Mouse (Mus musculus) T-cell, adult 66 days (primary cell): Measurements from ENCODE around the gene Ptcd1. TPM values are rescaled to one million over a fixed set of nuclear protein-coding genes. Genes with fewer than 3 reads are reported as not detected.

Source experiments
- total RNA-seq, 2 experiments: library from RNA; stranded (reverse); gene quantifications; 3 replicates in 1 of 2; 4 replicates in 1 of 2; pipeline ENCODE4 v1.2.4; 2023

Gene Ptcd1
- 10 to 100 TPM; 20.8 to 26.3 TPM for total RNA-seq

GRCm38 (mm10) chr5:145166536-145167305 lies at the start of gene Ptcd1, which contains the start of gene Cpsf4:
Ptcd1 (minus strand) TSS chr5:145167108.
Cpsf4 (plus strand) TSS chr5:145167213.

DNA sequence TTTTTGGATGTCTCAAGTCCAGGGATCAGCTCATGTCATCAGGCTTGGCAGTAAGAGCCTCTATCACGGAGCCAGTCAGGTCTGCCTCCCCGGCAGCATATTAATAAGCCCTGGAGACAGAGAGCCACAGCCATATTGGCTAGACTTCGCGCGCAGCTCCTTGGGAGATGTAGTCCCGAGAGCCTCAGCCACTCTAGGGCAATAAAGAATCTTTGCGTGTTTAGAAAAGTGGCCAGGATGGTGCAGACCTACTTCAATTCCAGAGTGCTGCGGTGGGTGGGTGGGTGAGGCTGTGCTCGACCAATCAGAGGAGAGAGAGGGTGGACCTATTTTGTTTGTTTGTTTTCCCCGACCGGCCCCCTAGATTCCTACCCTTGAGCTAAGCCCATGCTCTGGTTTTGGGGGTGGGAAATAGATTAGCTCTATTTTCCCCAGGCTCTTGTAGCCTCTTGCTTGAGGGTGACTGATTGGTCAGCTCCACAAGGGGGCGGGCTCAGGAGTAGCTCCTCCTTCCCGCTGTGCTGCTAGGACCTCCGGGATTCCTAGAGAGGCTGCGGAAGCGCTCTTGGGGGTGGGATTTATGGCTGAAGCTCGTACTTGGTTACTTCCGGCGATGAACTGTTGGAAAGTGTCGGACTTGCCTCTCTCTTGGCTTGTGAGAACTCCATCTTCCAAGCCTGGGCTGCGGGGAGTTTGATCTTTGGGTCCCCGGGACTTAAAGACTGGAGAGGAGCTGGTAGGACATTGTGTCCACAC lies 37.2 kb upstream of the Ptcd1 start, which contains the start of gene Zkscan5:
Gene Zkscan5 (plus strand): TSS at position 627 of the 756 bp plus-strand sequence.

DNA sequence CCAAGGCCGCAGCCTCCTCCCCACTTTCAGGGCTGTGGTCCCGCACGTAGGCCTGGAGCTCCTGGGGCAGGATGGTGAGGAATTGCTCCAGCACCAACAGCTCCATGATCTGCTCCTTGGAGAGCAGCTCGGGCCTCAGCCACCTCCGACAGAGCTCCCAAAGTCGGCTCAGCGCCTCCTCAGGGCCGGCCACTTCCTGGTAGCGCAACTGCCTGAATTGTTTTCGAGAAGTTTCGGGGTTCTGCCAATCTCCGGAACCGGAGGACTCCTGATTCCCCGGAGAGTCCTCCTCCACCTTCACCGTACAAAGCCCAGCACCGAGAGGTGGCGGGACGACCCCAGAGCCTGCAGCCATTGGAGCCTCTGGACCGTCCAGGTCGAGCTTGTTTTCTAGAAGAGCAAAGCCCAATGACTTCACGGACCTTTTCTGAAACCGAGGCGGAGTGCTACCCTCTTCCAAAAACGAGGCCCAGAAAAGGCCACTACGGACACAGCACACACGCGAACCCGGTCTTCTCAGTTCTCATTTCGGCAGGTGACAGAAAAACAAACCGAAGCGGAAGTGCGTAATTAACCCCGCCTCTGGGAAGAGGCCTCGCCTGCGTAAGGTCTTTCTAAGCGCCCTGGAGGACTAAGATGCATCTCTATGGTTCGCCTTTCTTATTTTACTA lies 34.5 kb upstream of the Ptcd1 start, which contains the start of gene Zkscan14:
Gene Zkscan14 (minus strand): TSS at position 548 of the 671 bp plus-strand sequence.

DNA sequence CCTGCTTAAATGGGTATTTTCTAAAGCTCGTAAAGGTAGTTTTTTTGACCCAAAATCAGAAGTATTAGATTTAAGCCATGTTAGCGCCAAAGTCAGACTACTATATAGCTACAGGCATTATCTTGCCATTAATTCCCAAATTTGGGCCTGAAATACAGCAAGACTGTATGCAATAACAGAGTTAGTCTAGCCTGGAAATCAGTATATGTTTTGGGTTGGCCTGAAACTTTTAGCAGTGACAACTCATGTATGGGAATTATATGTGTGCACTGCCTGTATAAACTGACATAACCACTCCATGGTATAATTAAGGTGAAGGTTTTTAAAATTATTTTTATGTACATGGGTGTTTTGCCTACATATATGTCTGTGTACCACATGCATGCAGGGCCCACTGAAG lies 25.1 kb upstream of the Ptcd1 start, which contains the start of gene Atp5j2:
Gene Atp5j2 (minus strand): TSS at position 101 of the 400 bp plus-strand sequence.

GRCm38 (mm10) chr5:145139571-145140519 lies 27.1 kb downstream of the Ptcd1 start, which contains the start of the genes Pdap1 and Bud31:
Pdap1 (minus strand) TSS chr5:145140238.
Bud31 (plus strand) TSS chr5:145140362.

GRCm38 (mm10) chr5:145114071-145114605 lies 52.8 kb downstream of the Ptcd1 start, which contains the start of gene Arpc1b:
Arpc1b (plus strand) TSS chr5:145114215.

Other genes with a start within 250 kb of the Ptcd1 start
- 10 to 100 TPM; 64.2 to 66.1 TPM for gene Smurf1, start 201.3 kb downstream of the Ptcd1 start, total RNA-seq
- not detected for gene Gm4871, start 134.4 kb downstream of the Ptcd1 start, total RNA-seq
- not detected for gene 1700018F24Rik, start 124.1 kb downstream of the Ptcd1 start, total RNA-seq
- 10 to 100 TPM; 92.1 to 92.3 TPM for gene Arpc1a, start 83.3 kb downstream of the Ptcd1 start, total RNA-seq
- gene Kpna7, start 83.1 kb downstream of the Ptcd1 start, total RNA-seq, result not detected
- 100 to 1,000 TPM; 450 to 477 TPM for gene Arpc1b, start 52.9 kb downstream of the Ptcd1 start, total RNA-seq
- 10 to 100 TPM; 44.9 to 52.9 TPM for gene Pdap1, start 26.9 kb downstream of the Ptcd1 start, total RNA-seq
- 100 to 1,000 TPM; 211 to 259 TPM for gene Bud31, start 26.7 kb downstream of the Ptcd1 start, total RNA-seq
- 10 to 100 TPM; 42.1 to 48.9 TPM for gene Cpsf4, start 105 bp upstream of the Ptcd1 start, total RNA-seq
- 100 to 1,000 TPM; 172 to 185 TPM for gene Atp5j2, start 25.0 kb upstream of the Ptcd1 start, total RNA-seq
- gene Zkscan14, start 34.8 kb upstream of the Ptcd1 start, total RNA-seq, result 10 to 100 TPM; 41.0 to 41.3 TPM
- gene Zkscan5, start 37.5 kb upstream of the Ptcd1 start, total RNA-seq, result 10 to 100 TPM in 1 of 2 experiments, 1 to 10 TPM in 1; 8.2 to 10.3 TPM
- gene Zfp655, start 64.6 kb upstream of the Ptcd1 start, total RNA-seq, result 10 to 100 TPM; 75.1 to 85.1 TPM
- 10 to 100 TPM; 36.2 to 39.4 TPM for gene Zscan25, start 113.4 kb upstream of the Ptcd1 start, total RNA-seq
- not detected for gene Cyp3a57, start 178.2 kb upstream of the Ptcd1 start, total RNA-seq